Mouse (Mus musculus) midbrain, embryonic 16.5 days (tissue): Measurements from ENCODE around the gene Aqp7. TPM values are rescaled to one million over a fixed set of nuclear protein-coding genes. Genes with fewer than 3 reads are reported as not detected.

Source experiments
- ATAC-seq: fragments of 200-750 bp; cut with Nextera tagmentation; 2 replicates; pipeline ENCODE4 v1.8.0; 2017; ENCODE audit warnings: moderate TSS enrichment
- H3K27ac ChIP-seq: fragments of 300-500 bp; sonication (generic); 2 replicates; pipeline ENCODE4 v1.5.1; 2014; ENCODE audit warnings: mild to moderate bottlenecking, low read length, mixed read lengths
- H3K27me3 ChIP-seq: fragments of 300-500 bp; sonication (generic); 2 replicates; pipeline ENCODE4 v1.6.1; 2014; ENCODE audit warnings: low read depth, low read length, mixed read lengths; ENCODE audit not compliant: control insufficient read depth, insufficient read depth
- H3K36me3 ChIP-seq: fragments of 300-500 bp; sonication (generic); 2 replicates; pipeline ENCODE4 v1.6.1; 2014; ENCODE audit warnings: mild to moderate bottlenecking, low read length, moderate library complexity, mixed read lengths; ENCODE audit not compliant: control insufficient read depth, insufficient read depth
- H3K4me1 ChIP-seq: fragments of 300-500 bp; sonication (generic); 2 replicates; pipeline ENCODE4 v1.6.1; 2014; ENCODE audit warnings: mild to moderate bottlenecking, low read length, mixed read lengths; ENCODE audit not compliant: control insufficient read depth, insufficient read depth
- H3K4me2 ChIP-seq: fragments of 300-500 bp; sonication (generic); 2 replicates; pipeline ENCODE4 v1.6.1; 2014; ENCODE audit warnings: mild to moderate bottlenecking, low read length, mixed read lengths
- H3K4me3 ChIP-seq: fragments of 300-500 bp; sonication (generic); 2 replicates; pipeline ENCODE4 v1.5.1; 2014; ENCODE audit warnings: low read depth, mild to moderate bottlenecking, low read length, moderate library complexity, mixed read lengths
- H3K9ac ChIP-seq: fragments of 300-500 bp; sonication (generic); 2 replicates; pipeline ENCODE4 v1.6.1; 2014; ENCODE audit warnings: low read depth, low read length, mixed read lengths
- H3K9me3 ChIP-seq: fragments of 300-500 bp; sonication (generic); replicated peaks from 2 replicates; pipeline ENCODE4 v1.6.1; 2014; ENCODE audit warnings: mild to moderate bottlenecking, low read length, mixed read lengths; ENCODE audit not compliant: control insufficient read depth, poor library complexity, severe bottlenecking
- WGBS: fragments of 180-500 bp; shearing (Covaris S2); extraction: QIAGEN DNeasy Blood & Tissue Kit; methylation state at CpG from one replicate; pipeline ENCODE4 v1.1.7; 2014; 5-methylcytosine and 5-hydroxymethylcytosine counted together
- polyA plus RNA-seq: library from polyadenylated mRNA; unstranded; fragments of >200 nt; fragmentation: Nextera tagmentation; extraction: Ambion mirVana; gene quantifications from 2 replicates; pipeline ENCODE4 v1.2.1, GENCODE M21; 2015

Aqp7 gene
- not detected in 2 replicates for polyA plus RNA-seq

DNA sequence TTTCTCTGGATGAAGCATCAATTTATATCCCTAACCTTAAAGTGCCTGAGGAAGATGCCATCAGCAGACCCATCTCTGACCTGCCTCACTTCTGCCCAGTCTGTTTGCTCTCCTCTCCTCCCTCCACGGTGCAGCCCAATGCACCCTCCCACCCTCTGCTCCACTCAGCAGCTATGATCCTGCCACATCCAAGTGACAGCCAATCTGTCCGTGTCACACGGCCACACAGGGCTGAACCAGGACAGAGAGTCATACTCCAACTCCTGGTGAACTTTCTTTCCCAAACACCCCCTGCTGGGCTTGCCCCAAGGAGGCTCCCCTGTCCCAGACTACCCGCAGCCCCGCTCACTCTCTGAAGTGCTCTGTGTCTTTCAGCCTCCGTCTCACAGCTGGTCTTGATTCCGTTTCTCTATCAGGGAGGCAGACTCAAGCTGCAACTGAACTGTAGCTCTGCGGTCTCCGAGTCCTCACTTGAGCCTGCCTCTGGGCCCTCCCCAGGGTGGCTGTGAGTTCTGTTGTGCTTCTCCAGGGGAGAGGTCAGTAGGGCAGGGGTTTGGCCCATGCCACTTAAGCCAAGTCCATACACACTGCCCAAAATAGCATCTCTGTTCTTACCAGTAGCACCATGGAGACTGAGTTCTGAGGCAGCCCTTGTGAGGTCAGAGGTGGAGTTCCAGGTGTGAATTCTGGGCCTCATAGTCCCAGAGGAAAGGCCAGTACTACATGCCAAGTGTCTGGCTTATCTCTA is at the start of gene Aqp7:
Aqp7 (minus strand) TSS at position 616 of the 748 bp plus-strand sequence.
- Histone ChIP-seq H3K27ac (no peak within 1 kb of the TSS), H3K4me3 (no peak within 1 kb of the TSS), H3K9me3 (no peaks in the 10 kb centered on the region), H3K4me2 (no peak within 1 kb of the TSS), H3K27me3 (no peaks in the 10 kb centered on the region), H3K9ac (no peak within 1 kb of the TSS), H3K4me1 (peaks cover 3% of the 10 kb centered on the region; the same call in 1 of the 2 replicates), H3K36me3 (no peaks in the 10 kb centered on the region)
- no peak for ATAC-seq
- 42% methylated on average over 9 of the region's 9 CpGs for WGBS

DNA sequence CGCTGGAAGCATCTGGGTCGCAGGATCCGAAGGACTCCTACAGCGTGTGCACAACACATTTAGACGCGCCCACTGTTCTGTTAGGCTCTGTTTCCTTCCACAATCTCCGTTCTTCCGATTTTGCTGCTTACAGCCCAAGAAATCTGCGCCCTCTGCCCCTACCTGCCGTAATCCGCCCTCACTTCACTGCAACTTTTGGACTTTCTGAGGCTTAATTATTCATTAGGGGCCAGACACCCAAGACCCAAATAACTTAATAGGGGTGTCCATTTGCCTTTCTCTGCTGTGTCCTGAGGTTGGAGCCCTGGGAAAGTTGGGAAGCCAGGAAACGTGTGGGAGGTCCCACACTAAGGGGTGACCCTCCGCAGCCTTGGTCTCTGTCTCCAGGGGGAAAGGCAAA is 49.4 kb upstream of the Aqp7 start:
- Histone ChIP-seq H3K27ac (no peak overlapping the region), H3K4me1 (peaks cover 4% of the 10 kb centered on the region), H3K9me3 (no peaks in the 10 kb centered on the region), H3K27me3 (peaks cover 11% of the 10 kb centered on the region), H3K4me3 (no peak overlapping the region; the same call in 1 of the 2 replicates), H3K9ac (no peak overlapping the region), H3K36me3 (no peaks in the 10 kb centered on the region), H3K4me2 (no peak overlapping the region)
- no peak for ATAC-seq
- WGBS: 44% methylated on average over 13 of the region's 13 CpGs

DNA sequence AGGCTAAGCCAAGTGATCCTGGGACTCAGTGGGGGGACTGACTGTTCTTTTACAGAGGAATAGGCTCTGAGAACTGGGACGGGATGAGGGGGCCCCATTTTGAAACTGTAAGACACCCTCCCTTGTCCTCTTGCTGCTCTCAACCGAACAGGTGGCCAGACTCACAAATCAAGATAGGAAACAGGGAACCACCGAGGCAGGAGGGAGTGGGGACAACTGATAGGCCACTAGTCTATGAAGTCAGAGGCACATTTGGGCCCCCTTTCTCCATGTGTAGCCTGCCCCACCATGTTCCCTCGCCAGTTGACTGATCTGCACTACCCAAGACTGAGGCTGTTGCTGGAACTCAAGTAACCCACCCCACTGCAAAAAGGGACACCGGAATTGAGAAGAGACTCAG is 48.9 kb upstream of the Aqp7 start:
- Histone ChIP-seq H3K9ac (no peak overlapping the region), H3K36me3 (no peaks in the 10 kb centered on the region), H3K4me3 (no peak overlapping the region), H3K27me3 (peaks cover 11% of the 10 kb centered on the region), H3K27ac (no peak overlapping the region), H3K9me3 (no peaks in the 10 kb centered on the region), H3K4me2 (no peak overlapping the region), H3K4me1 (peaks cover 4% of the 10 kb centered on the region)
- 83% methylated on average over 5 of the region's 5 CpGs for WGBS
- no peak for ATAC-seq

DNA sequence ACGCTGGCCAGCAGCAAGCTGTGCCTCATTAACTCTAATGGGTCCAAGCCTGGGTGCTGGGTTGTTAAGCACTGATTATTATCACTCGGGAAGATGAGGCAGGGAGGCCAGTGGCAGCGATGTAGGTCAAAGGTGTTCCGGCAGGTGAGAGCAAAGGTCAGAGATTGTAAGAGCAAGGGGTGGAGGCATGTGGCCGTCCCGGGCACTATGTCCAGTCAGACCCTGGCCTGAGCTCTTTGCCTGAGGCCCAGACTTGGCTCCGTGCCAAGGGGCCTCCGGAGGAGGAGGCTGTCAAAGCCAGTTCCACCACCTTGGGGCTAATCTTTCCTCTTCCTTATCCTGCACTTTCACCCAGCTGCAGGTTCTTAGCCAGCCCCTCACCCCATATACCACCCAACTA is 48.2 kb upstream of the Aqp7 start:
- Histone ChIP-seq H3K36me3 (no peaks in the 10 kb centered on the region), H3K4me2 (no peak overlapping the region), H3K9me3 (no peaks in the 10 kb centered on the region), H3K27ac (no peak overlapping the region), H3K4me3 (no peak overlapping the region), H3K27me3 (peaks cover 11% of the 10 kb centered on the region), H3K4me1 (peaks cover 4% of the 10 kb centered on the region), H3K9ac (no peak overlapping the region)
- 74% methylated on average over 8 of the region's 8 CpGs for WGBS
- ATAC-seq: no peak

DNA sequence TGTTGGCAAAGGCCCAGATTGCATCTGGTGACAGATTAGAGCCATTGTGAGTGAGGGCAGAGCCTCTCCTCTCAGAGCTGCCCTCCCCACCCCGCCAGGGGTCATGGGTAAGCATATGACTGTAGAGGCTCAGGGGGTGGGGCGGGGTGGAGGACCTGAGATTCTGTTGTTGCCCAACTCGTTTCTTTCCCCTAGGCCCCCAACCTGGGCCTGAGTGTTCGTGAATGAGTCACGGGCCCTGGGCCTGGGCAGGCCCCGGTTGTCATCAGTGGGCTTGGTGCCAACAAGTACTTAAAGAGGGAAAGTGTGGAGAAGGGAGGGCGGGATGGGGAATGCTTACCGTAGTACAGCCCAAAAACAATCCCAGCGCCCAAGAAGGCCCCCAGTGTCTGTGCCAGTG is 46.4 kb upstream of the Aqp7 start:
- no peaks in the 10 kb centered on the region for H3K36me3 ChIP-seq
- H3K27me3 ChIP-seq: peaks cover 9% of the 10 kb centered on the region; the same call in 1 of the 2 replicates
- no peak overlapping the region for H3K4me2 ChIP-seq
- H3K9me3 ChIP-seq: no peaks in the 10 kb centered on the region
- no peak overlapping the region for H3K4me3 ChIP-seq
- H3K27ac ChIP-seq: no peak overlapping the region
- H3K9ac ChIP-seq: no peak overlapping the region
- WGBS: 61% methylated on average over 9 of the region's 9 CpGs
- H3K4me1 ChIP-seq: peaks cover 4% of the 10 kb centered on the region
- ATAC-seq: no peak

DNA sequence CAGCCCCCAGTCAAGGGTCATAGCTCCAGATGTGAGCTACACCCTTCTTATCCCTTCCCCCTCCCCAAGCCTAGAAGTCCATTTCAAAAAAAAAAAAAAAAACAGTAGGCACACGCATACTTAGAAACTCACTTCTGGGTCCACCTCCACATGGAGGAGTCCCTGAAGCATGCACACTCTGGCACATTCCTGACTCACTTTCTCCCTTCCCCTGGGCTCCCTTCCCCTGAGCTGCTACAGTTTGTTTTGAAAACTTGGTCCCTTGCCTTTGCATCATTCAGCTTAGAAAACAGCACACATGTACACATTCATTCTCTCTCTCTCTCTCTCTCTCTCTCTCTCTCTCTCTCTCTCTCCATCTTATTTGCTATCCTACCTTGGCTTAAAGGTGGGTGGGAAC is 45.0 kb upstream of the Aqp7 start:
- Histone ChIP-seq H3K9ac (no peak overlapping the region), H3K4me3 (no peak overlapping the region)
- WGBS: 92% methylated on average over 1 of the region's 1 CpGs

DNA sequence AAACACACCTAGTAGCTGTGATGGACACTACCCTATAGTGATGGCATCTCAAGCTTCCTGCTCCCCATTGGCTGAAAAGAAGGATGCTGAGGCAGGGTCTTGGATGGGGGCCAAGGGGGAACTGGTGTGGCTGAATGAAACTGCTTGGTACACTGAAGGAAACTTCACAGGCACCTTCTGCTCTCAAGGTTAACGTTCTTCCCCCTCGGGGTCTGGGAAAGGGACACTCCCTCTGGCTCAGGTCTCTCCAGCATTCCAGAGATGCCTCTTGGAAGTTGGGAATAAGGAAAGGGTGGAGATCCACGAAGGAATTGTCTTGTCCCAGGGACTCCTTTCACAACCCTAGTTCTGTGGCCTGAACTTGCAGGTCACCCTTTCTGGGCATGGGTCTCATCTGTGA is 43.5 kb upstream of the Aqp7 start:
- H3K27me3 ChIP-seq: no peaks in the 10 kb centered on the region
- no peak overlapping the region for H3K4me3 ChIP-seq
- ATAC-seq: no peak
- H3K9me3 ChIP-seq: no peaks in the 10 kb centered on the region
- 68% methylated on average over 3 of the region's 3 CpGs for WGBS
- H3K4me1 ChIP-seq: no peaks in the 10 kb centered on the region
- no peak overlapping the region for H3K4me2 ChIP-seq
- H3K27ac ChIP-seq: no peak overlapping the region
- no peaks in the 10 kb centered on the region for H3K36me3 ChIP-seq
- no peak overlapping the region for H3K9ac ChIP-seq

More for the DNA sequence above, 45.0 kb upstream of the Aqp7 start:
- Histone ChIP-seq H3K27ac (no peak overlapping the region), H3K9me3 (no peaks in the 10 kb centered on the region), H3K27me3 (peaks cover 6% of the 10 kb centered on the region; the same call in 1 of the 2 replicates), H3K4me1 (no peaks in the 10 kb centered on the region), H3K36me3 (no peaks in the 10 kb centered on the region), H3K4me2 (no peak overlapping the region)
- ATAC-seq: no peak

DNA sequence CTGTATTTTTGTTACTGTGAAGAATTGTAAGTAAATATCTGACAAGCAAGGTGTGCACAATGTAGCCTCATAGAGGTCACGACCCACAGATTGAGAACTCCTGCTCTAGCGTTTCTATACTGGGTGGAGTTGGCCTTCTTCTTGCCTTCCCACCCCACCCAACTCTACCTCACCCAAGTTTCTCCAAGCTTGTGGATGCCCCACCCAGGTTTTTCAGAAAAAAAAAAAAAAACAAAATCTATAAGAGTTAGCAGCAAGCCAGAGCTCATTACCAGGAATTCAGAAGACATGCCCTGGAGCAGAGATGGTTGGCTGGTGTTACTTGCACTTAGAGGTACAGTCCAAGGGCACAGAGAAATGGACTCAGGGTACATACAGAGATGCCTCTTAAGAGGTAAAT is 41.8 kb upstream of the Aqp7 start:
- no peak for ATAC-seq
- H3K36me3 ChIP-seq: no peaks in the 10 kb centered on the region
- no peak overlapping the region for H3K4me2 ChIP-seq
- H3K9me3 ChIP-seq: no peaks in the 10 kb centered on the region
- no peaks in the 10 kb centered on the region for H3K4me1 ChIP-seq
- H3K9ac ChIP-seq: no peak overlapping the region
- H3K4me3 ChIP-seq: no peak overlapping the region
- H3K27ac ChIP-seq: no peak overlapping the region
- H3K27me3 ChIP-seq: no peaks in the 10 kb centered on the region
- WGBS: 79% methylated on average over 2 of the region's 2 CpGs

DNA sequence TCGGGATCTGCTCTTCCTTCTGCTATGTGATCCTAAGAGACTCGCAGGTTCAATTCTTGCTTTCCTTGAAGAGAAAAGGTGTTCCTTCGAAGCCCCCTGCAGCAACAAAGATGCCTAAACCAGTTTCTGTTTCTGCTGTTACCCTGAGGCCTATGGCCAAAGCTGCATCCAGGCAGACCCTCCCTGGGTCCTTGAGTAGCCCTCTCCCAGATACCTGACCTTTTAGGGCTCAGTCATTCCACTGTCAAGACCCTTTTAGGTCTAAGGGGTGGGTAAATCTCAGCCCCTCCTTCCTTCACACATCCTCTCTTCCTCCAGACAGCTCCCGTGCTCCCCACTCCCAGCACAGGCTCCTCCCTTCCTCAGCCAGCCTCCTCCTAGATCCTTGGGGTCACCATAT is 41.2 kb upstream of the Aqp7 start:
- Histone ChIP-seq H3K36me3 (no peaks in the 10 kb centered on the region), H3K9ac (no peak overlapping the region), H3K27ac (no peak overlapping the region), H3K4me3 (no peak overlapping the region), H3K4me1 (no peaks in the 10 kb centered on the region), H3K9me3 (no peaks in the 10 kb centered on the region), H3K27me3 (no peaks in the 10 kb centered on the region), H3K4me2 (no peak overlapping the region)
- no peak for ATAC-seq
- WGBS: 85% methylated on average over 4 of the region's 4 CpGs
